ENCODE assay signal across 9 mouse cellular contexts in genomic region chr17:23699131-23700077, GRCm38 (mm10). TPM values are rescaled to one million over a fixed set of nuclear protein-coding genes. Genes with fewer than 3 reads are reported as not detected.
DNase-seq lines count a peak whose midpoint lies in the region; ATAC-seq lines count a peak whose summit lies in the region.
"Had no signal": no experiment of that assay in that cellular context is flagged by ENCODE, and none has a peak within 500 bp of the region (broad histone marks: within the 10 kb centered on the region; RNA-seq: fewer than 3 reads in every experiment).

No protein-coding gene starts in this region.

- WGBS in forebrain, embryonic 11.5 days = under 1% methylated on average over 96 of the region's 101 CpGs
- under 1% methylated on average over 78 of the region's 101 CpGs for WGBS in limb, embryonic 11.5 days
- WGBS in midbrain, embryonic 13.5 days = under 1% methylated on average over 62 of the region's 101 CpGs

- H3K27ac ChIP-seq in forebrain, embryonic 11.5 days (ENCODE audit: low read depth, low read length) = no peak overlapping the region
- no peak overlapping the region for H3K27ac ChIP-seq in limb, embryonic 11.5 days (replicated peaks; ENCODE audit: low read depth, low read length)
- H3K27ac ChIP-seq in midbrain, embryonic 13.5 days = 0 out of 2 replicates have a peak overlapping the region, but pooled peaks have one; percentile 8

- peak overlapping the region; percentile 62 for H3K4me3 ChIP-seq in forebrain, embryonic 11.5 days (ENCODE audit: low read depth, low read length)
- H3K4me3 ChIP-seq in limb, embryonic 11.5 days (ENCODE audit: low read depth, low read length) = peak overlapping the region; percentile 54
- H3K4me3 ChIP-seq in midbrain, embryonic 13.5 days (replicated peaks) = peak overlapping the region; percentile 70

- peak; percentile 57 for ATAC-seq in forebrain, embryonic 11.5 days (replicated peaks; ENCODE audit: low FRiP score)
- ATAC-seq in limb, embryonic 11.5 days (ENCODE audit: insufficient number of reproducible peaks, low FRiP score, low TSS enrichment, low read depth) = no peak
- ATAC-seq in midbrain, embryonic 13.5 days = peak; percentile 78

- intact Hi-C loops in heart, postnatal 36 days (cut with DNase I) = loop anchor here (1.0 kb wide), 1 partner anchor 22 kb away; the partner anchor contains the start of gene Tnfrsf12a

- H3K4me2 ChIP-seq in forebrain, embryonic 11.5 days (ENCODE audit: low read depth, low read length, severe bottlenecking) = peak overlapping the region; percentile 100
- H3K4me2 ChIP-seq in limb, embryonic 11.5 days (ENCODE audit: low read depth, severe bottlenecking) = peak overlapping the region; percentile 100
- H3K4me2 ChIP-seq in midbrain, embryonic 13.5 days (replicated peaks) = peak overlapping the region; percentile 90

- H3K4me1 ChIP-seq in forebrain, embryonic 11.5 days (replicated peaks; ENCODE audit: control insufficient read depth, insufficient read depth, low read length) = no peaks in the 10 kb centered on the region; the same call in 1 of the 2 replicates
- H3K4me1 ChIP-seq in limb, embryonic 11.5 days (ENCODE audit: control insufficient read depth, insufficient read depth, low read length) = peaks cover 14% of the 10 kb centered on the region
- peaks cover 10% of the 10 kb centered on the region; the same call in 1 of the 2 replicates for H3K4me1 ChIP-seq in midbrain, embryonic 13.5 days (replicated peaks)

- peaks cover 31% of the 10 kb centered on the region for H3K27me3 ChIP-seq in forebrain, embryonic 11.5 days (ENCODE audit: control insufficient read depth, insufficient read depth, low read length)
- peaks cover 22% of the 10 kb centered on the region for H3K27me3 ChIP-seq in limb, embryonic 11.5 days (ENCODE audit: control insufficient read depth, insufficient read depth, low read length)
- peaks cover 51% of the 10 kb centered on the region for H3K27me3 ChIP-seq in midbrain, embryonic 13.5 days

- no peaks in the 10 kb centered on the region for H3K36me3 ChIP-seq in forebrain, embryonic 11.5 days (ENCODE audit: control insufficient read depth, insufficient read depth, low read length)
- H3K36me3 ChIP-seq in limb, embryonic 11.5 days (ENCODE audit: control insufficient read depth, insufficient read depth, low read length) = no peaks in the 10 kb centered on the region
- no peaks in the 10 kb centered on the region for H3K36me3 ChIP-seq in midbrain, embryonic 13.5 days

- H3K9ac ChIP-seq in forebrain, embryonic 11.5 days (ENCODE audit: low read length) = peak overlapping the region; percentile 46; the same call in 1 of the 2 replicates
- peak overlapping the region; percentile 30; the same call in 1 of the 2 replicates for H3K9ac ChIP-seq in limb, embryonic 11.5 days (ENCODE audit: low read length)
- H3K9ac ChIP-seq in midbrain, embryonic 13.5 days (replicated peaks) = peak overlapping the region; percentile 74

- peak; percentile 36 to 54 for DNase-seq in left cerebral cortex, adult 18-20 months (ENCODE audit: low spot score in 2 of 2)
- DNase-seq in left cerebral cortex, adult 8-10 months (ENCODE audit: low spot score in 2 of 2) = no peak
- peak; percentile 43 for DNase-seq in ZHBTc4 (ENCODE audit: low read depth, low spot score)
- peak; percentile 63 for DNase-seq in forebrain, embryonic 11.5 days (ENCODE audit: low spot score)
- DNase-seq in heart, postnatal 36 days = peak; percentile 61 to 62
- DNase-seq in limb, embryonic 11.5 days (ENCODE audit: low spot score) = peak; percentile 47
- no peak for DNase-seq in layer of hippocampus, postnatal 10 days (ENCODE audit: low spot score in 2 of 2)

- no peaks in the 10 kb centered on the region for H3K9me3 ChIP-seq in forebrain, embryonic 11.5 days (ENCODE audit: control insufficient read depth, low read length)
- H3K9me3 ChIP-seq in limb, embryonic 11.5 days (ENCODE audit: control insufficient read depth, low read length) = no peaks in the 10 kb centered on the region
- H3K9me3 ChIP-seq in midbrain, embryonic 13.5 days = no peaks in the 10 kb centered on the region

RNA-seq across cellular contexts. Expression of gene Cldn9, which starts 15.6 kb away (rescaled TPM):
- under 1 TPM; 0.23 to 0.26 TPM for total RNA-seq in left cerebral cortex, adult 18-20 months (2021)
- total RNA-seq in left cerebral cortex, adult 8-10 months (2022) = under 1 TPM in 2 of 4 experiments, not detected in 2; 0.23 to 0.63 TPM
- polyA plus RNA-seq in forebrain, embryonic 11.5 days (2014; fragmentation: Nextera tagmentation; extraction: Ambion mirVana) = 4.8 and 6.6 TPM in 2 replicates
- not detected for total RNA-seq in heart, postnatal 36 days (2021)
- 7.4 and 7.6 TPM in 2 replicates for polyA plus RNA-seq in limb, embryonic 11.5 days (2014; fragmentation: Nextera tagmentation; extraction: Ambion mirVana)
- polyA plus RNA-seq in midbrain, embryonic 13.5 days (2015; fragmentation: Nextera tagmentation; extraction: Ambion mirVana) = 0.32 and 1.1 TPM in 2 replicates
- total RNA-seq in layer of hippocampus, postnatal 10 days (2021) = under 1 TPM in 1 of 2 experiments, not detected in 1; 0.57 TPM
- total RNA-seq: left cerebral cortex, postnatal 10 days had no signal

RNA-seq across cellular contexts. Expression of gene Cldn6, which starts 20.4 kb away (rescaled TPM):
- not detected for total RNA-seq in left cerebral cortex, adult 18-20 months (2021)
- under 1 TPM in 1 of 4 experiments, not detected in 3; 0.34 TPM for total RNA-seq in left cerebral cortex, adult 8-10 months (2022)
- 8.7 and 9.7 TPM in 2 replicates for polyA plus RNA-seq in forebrain, embryonic 11.5 days (2014; fragmentation: Nextera tagmentation; extraction: Ambion mirVana)
- total RNA-seq in heart, postnatal 36 days (2021) = not detected
- 21.3 and 23.3 TPM in 2 replicates for polyA plus RNA-seq in limb, embryonic 11.5 days (2014; fragmentation: Nextera tagmentation; extraction: Ambion mirVana)
- polyA plus RNA-seq in midbrain, embryonic 13.5 days (2015; fragmentation: Nextera tagmentation; extraction: Ambion mirVana) = 0.15 and 0.17 TPM in 2 replicates
- under 1 TPM; 0.22 to 0.25 TPM for total RNA-seq in layer of hippocampus, postnatal 10 days (2021)
- total RNA-seq: left cerebral cortex, postnatal 10 days had no signal

RNA-seq across cellular contexts. Expression of gene Tnfrsf12a, which starts 22.1 kb away (rescaled TPM):
- 10 to 100 TPM; 10.2 to 12.7 TPM for total RNA-seq in left cerebral cortex, adult 18-20 months (2021)
- total RNA-seq in left cerebral cortex, adult 8-10 months (2022) = 1 to 10 TPM; 4.9 to 9.2 (median 7.0) TPM
- polyA plus RNA-seq in forebrain, embryonic 11.5 days (2014; fragmentation: Nextera tagmentation; extraction: Ambion mirVana) = 2.5 and 2.7 TPM in 2 replicates
- total RNA-seq in heart, postnatal 36 days (2021) = 100 to 1,000 TPM in 1 of 2 experiments, 10 to 100 TPM in 1; 59.4 to 101 TPM
- polyA plus RNA-seq in limb, embryonic 11.5 days (2014; fragmentation: Nextera tagmentation; extraction: Ambion mirVana) = 4.3 and 5.0 TPM in 2 replicates
- 1.4 and 2.9 TPM in 2 replicates for polyA plus RNA-seq in midbrain, embryonic 13.5 days (2015; fragmentation: Nextera tagmentation; extraction: Ambion mirVana)
- 1 to 10 TPM; 6.8 to 7.2 TPM for total RNA-seq in layer of hippocampus, postnatal 10 days (2021)

RNA-seq across cellular contexts. Expression of gene 1520401A03Rik, which starts 23.2 kb away (rescaled TPM):
- total RNA-seq in left cerebral cortex, adult 18-20 months (2021) = under 1 TPM; 0.16 to 0.19 TPM
- total RNA-seq in left cerebral cortex, adult 8-10 months (2022) = under 1 TPM in 3 of 4 experiments, not detected in 1; 0.11 to 0.57 (median 0.19) TPM
- polyA plus RNA-seq in forebrain, embryonic 11.5 days (2014; fragmentation: Nextera tagmentation; extraction: Ambion mirVana) = not detected in 2 replicates
- total RNA-seq in heart, postnatal 36 days (2021) = not detected
- 0.09 and 0.13 TPM in 2 replicates for polyA plus RNA-seq in limb, embryonic 11.5 days (2014; fragmentation: Nextera tagmentation; extraction: Ambion mirVana)
- polyA plus RNA-seq in midbrain, embryonic 13.5 days (2015; fragmentation: Nextera tagmentation; extraction: Ambion mirVana) = 0.30 TPM in 1 of 2 replicates, not detected in the other
- total RNA-seq in layer of hippocampus, postnatal 10 days (2021) = under 1 TPM; 0.13 to 0.62 TPM

RNA-seq across cellular contexts. Expression of gene Thoc6, which starts 25.7 kb away (rescaled TPM):
- 1 to 10 TPM; 5.3 to 6.8 TPM for total RNA-seq in left cerebral cortex, adult 18-20 months (2021)
- 1 to 10 TPM; 5.9 to 8.2 (median 6.9) TPM for total RNA-seq in left cerebral cortex, adult 8-10 months (2022)
- 54.0 and 56.6 TPM in 2 replicates for polyA plus RNA-seq in forebrain, embryonic 11.5 days (2014; fragmentation: Nextera tagmentation; extraction: Ambion mirVana)
- total RNA-seq in heart, postnatal 36 days (2021) = 10 to 100 TPM; 11.6 to 11.7 TPM
- 54.8 and 58.1 TPM in 2 replicates for polyA plus RNA-seq in limb, embryonic 11.5 days (2014; fragmentation: Nextera tagmentation; extraction: Ambion mirVana)
- polyA plus RNA-seq in midbrain, embryonic 13.5 days (2015; fragmentation: Nextera tagmentation; extraction: Ambion mirVana) = 44.8 and 46.5 TPM in 2 replicates
- total RNA-seq in layer of hippocampus, postnatal 10 days (2021) = 10 to 100 TPM; 11.4 to 12.9 TPM

Comparison
In these comparisons a context has a peak if more than half of its experiments do, and no peak if none do; other contexts are left out.
1. DNase-seq: peak in left cerebral cortex, adult 18-20 months (2 of 2), ZHBTc4 (single experiment), forebrain, embryonic 11.5 days (single experiment), heart, postnatal 36 days (2 of 2) and limb, embryonic 11.5 days (single experiment); none in left cerebral cortex, adult 8-10 months (0 of 2) and layer of hippocampus, postnatal 10 days (0 of 2).
2. RNA of gene Tnfrsf12a, which starts 22.1 kb away (total RNA-seq): 59.4 to 101 TPM in heart, postnatal 36 days; 10.2 to 12.7 TPM in left cerebral cortex, adult 18-20 months, 4.9 to 9.2 TPM in left cerebral cortex, adult 8-10 months and 6.8 to 7.2 TPM in layer of hippocampus, postnatal 10 days; every median in the first group is over 4 times any median in the second.
3. Peak in every context shown above with its lines, with median percentiles within 50 percentile points of each other: H3K4me2 ChIP-seq, H3K4me3 ChIP-seq and H3K9ac ChIP-seq.